Mouse (Mus musculus) thymus, postnatal 0 days (tissue): ENCODE data around the gene Map1b. TPM values are rescaled to one million over a fixed set of nuclear protein-coding genes. Genes with fewer than 3 reads are reported as not detected.
A peak's percentile ranks its signal among the peaks of the same experiment; 100 is the strongest.

Experiments
- DNase-seq: peaks from one replicate; pipeline ENCODE4 v3.0.0-alpha.2; 2015; ENCODE audit warnings: low spot score
- polyA plus RNA-seq: library from polyadenylated mRNA; unstranded; fragments of >200 nt; fragmentation: Nextera tagmentation; extraction: Ambion mirVana; gene quantifications from 2 replicates; pipeline ENCODE4 v1.2.1, GENCODE M21; 2015

The Map1b gene
- polyA plus RNA-seq, 1 experiment from 2014 or later, result 5.8 TPM

DNA sequence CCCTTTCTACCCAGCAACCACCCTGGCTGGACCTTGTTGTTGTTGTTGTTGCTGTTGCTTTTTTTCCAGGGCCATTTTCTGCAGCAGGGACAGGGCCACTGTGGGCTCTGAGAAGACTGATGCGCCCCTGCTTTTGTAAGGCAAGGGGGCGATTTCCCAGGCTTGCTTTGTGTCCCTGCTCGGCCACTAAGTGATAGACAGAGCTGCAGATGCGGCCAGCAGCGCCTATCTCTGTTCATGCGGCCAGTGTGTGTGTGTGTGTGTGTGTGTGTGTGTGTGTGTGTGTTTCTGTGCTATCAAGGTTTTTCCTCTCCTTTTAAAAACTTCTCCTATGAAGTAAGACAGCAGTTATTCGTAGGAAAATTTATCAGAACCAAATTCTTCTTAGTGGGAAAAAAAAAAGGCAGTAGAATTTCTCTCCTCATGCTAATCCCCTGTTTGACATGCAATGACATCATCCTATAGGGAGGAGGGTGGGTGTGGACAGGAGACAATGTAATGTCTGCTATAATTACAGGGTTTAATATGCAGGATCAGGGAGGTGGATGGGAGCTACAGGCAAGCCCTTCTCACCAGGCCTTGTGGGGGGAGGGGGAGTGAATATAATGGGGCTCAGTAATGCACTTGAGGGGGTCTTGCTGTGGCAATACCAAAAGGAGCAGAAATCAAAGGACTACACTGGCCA is 23.6 kb downstream of the Map1b start:
- DNase-seq, result no peak

DNA sequence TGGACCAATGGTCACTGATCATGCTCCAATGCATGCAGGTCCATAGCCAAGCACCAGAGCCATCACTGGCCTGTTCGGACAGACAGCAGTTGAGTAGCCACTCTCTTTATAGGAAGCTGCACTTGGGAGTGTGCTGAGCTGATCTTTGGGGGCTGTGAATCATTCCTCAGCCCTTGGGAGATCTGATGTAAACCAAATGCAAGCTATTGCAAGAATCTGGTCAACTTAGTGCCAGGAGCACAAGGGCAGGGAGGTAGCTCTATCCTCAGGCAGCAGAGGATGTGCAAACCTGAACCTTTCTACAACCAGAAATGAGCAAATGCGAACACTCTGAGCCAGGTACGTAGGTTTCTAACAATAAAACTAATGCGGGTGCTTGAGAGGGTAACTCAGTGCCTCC is 26.3 kb downstream of the Map1b start:
- no peak for DNase-seq

DNA sequence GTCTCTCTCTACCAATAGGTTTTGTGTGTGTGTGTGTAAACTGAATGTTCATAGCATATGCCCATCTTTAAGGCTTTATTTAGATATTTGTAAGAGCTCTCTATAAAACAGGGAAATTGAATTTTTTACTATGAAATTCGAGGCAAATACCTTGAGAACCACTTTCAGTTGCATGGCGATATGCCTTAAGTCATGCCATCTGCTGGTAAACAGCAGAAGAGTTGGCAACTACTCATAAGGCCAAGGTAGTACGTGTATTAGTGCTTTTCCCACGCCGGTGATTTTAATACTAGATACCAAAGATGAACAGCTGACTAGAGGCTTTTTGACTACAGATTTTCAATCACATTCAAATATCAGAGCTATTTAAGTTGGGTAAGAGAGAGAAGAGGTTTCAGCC is 27.2 kb downstream of the Map1b start:
- no peak for DNase-seq

DNA sequence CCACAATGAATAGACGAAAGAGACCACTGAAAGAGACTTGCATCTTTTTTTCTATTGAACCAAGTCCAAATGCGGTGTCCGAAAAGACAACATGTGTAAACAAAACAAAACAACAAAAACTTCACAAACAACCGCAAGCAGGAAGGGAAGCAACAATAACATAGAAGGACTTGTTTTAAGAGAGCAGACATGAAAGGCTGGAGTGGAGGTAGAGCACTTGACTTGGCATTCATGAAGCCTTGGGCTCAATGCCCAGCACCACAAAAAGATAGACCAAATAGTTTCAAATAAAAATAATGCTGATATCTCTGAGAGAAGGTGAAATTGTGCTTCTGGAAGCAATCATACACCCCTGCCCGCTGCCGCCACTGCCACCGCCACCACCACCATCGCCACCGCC is 30.5 kb downstream of the Map1b start:
- no peak for DNase-seq

DNA sequence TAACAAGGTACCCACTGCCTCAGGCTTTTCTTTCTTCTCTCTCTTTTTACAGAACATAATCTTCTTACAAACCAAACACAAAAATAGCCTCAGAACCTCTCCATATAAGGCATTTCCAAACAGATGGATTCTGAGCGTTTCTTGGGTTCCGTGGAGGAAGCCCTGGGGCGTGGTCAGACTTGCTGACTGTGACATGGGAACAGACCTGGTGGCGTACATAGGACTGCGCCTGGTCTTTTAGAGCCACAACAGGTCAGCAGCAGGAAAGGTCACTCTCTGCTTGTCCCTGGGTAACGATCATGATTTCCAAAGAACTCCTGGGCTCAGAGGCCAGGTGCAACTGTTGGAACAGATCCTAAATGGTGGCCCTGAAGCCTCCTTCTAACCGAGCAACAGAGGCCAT is 31.0 kb downstream of the Map1b start:
- no peak for DNase-seq

DNA sequence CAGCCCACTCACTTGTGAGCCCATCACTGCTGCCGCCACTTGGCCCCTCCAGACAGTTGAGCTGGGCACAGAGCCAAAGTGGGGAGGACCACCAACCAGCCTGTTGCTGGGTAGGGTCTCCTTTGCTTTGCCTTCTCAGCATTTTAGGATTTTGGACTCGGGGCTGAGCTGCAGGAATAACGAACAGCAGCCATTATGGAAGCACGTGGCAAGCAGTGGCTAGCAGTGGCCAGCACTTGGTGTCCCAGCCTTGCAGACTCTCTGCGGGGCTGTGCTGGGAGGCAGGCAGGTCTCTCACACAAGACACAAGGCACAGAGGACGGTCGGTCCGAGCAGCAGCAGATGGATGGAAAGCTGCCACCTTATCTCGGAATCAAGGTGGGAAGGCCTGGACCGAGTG is 31.4 kb downstream of the Map1b start:
- no peak for DNase-seq

DNA sequence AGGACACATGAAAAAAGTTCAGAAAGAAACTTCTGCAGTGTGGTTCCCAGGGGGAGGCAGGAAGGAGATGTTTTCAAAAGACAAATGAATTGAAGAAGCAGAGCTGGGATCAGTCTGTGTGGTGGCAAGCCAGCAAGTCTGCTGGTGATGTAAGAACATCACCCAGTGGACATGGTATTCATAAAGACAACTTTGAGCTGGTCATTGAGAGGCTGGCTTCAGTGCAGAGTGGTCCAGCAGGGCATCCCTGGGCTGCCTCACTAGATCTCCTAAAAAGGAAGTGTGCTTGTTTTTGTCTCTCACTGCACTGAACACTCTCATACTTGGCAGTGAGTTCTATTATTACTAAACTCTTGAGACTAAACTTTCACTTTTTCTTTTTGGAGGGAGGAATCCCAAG is 32.9 kb downstream of the Map1b start:
- no peak for DNase-seq

DNA sequence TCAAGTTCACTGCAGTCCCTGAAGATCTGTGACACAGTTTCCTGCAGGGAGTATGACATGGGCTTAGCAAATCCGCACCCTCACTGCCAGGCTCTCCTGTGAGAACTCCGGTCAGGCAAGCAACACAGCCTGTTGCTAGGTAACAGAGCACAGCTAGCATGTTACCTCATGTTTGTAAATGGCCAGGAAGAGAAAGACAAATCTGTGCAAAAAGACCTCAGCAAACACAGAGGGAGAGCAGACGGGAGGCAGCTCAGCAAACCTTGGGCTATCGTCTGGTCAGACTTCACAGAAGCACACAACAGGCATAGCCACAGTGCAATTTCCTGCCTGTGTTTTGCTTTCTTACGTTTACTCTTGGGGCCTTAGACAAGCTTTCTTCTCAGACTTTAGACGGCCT is 40.9 kb downstream of the Map1b start:
- peak; percentile 40 for DNase-seq

DNA sequence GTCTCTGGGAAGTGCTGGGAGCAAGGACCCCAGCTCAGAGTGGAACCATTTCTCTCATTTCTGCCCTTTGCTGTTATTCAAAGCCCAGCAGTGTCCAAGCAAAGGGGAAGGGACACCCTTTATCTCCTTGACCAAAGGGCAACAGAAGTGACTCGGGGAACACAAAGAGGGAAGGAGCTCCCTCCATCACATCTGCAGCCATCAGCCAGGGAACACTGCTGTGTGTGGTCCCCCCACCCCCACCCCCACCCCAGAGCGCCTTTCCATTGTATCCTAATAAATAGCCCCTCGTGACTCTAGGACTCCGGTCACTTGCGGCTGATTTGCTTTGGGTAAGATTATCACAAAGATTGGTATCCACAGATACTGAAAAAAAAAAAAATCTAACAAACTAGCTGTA is 41.3 kb downstream of the Map1b start:
- no peak for DNase-seq

DNA sequence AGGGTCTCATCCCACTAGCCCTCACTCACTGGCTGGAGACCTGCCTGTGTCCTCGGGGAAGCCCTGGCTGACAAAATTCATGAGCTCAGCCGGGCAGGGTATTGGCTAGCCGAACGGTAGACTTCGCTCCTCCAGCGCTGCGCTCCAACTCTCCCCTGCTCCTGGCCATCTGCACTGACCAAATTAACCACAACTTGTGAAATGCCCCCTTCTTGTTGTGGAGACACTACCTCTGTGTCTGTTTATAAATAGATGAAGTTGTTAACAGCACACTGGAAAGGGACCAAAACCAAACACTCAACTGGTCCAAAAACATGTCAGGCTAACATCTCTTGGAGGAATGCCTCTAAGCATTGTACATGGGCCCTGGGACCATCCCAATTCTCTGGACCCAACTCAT is 42.2 kb downstream of the Map1b start:
- DNase-seq, result no peak

DNA sequence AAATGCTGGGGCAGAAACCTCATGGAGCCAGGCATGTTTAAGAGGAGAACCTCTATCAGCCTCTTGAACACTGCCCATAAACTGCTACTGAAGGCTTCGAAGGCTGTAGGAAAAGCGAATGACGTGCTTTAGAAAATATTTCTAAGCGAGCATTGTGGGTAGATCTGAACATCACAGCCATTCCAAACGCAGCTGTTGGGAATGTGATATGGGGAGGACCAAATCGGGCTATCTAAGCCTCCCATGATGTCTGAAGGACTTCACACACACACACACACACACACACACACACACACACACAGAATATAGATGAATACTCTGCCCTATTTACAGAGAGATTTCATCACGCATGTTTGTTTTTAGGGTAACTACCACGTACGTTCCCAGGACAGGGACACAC is 44.3 kb downstream of the Map1b start:
- no peak for DNase-seq

DNA sequence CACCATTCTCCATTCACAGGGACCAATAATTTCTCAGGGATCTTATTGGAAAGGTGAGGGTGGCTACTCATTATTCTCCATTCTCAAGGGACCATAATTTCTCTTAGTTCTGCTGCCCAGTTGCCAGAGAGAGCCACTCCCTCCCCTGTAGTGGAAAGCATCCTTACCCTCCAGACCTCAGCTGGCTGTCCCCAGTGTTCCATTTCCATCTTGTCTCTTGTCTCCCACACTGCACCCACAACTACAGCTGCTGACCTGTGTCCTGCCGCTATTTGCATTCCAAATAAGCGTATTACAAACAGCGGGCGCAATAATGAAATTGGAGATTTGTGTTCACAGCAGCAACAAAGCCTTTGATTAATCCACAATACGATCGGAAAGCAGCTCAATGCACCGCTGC is 46.3 kb downstream of the Map1b start:
- DNase-seq, result no peak

DNA sequence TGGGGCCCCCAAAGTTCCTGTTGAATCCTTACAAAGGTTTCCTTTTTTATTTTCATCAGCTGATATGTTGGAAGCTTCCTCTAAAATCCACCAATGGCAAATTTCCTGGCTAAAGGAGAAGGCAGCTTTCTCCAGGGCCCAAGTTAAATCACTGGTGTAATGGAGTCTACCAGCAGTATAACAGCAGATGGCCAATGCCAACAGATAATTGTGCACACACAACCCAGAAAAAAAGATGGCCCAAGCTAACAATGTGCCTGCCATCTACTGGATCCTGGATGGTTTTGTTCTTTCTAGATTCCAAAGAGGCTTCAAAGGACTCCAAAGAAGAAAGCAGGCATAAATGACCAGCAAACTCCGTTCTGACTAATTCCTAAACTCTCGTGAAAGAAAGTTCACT is 48.1 kb downstream of the Map1b start:
- no peak for DNase-seq

DNA sequence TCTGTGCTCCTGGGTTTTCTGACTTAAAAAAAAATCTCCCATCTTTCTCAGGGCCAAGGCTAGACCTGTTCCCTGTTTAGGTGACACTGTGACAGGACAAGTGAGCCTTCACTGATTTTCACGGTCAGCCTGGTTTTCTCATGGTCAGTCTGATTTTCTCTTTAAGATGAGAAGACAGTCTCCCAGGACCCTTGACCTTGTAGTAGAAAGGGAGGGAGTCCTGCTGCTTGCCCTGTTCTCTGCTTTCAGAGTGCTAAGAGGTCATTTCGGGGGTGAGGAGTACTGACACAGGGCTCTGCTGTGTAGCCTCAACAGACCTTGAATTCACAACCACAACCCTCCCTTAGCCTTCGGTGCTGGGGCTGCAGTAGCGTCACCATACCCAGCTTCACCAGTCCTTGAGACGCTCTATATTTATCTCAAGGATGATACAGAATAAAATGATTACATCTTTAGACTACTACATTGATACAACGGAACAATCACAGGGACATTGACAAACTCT is 49.5 kb downstream of the Map1b start:
- DNase-seq, result no peak

DNA sequence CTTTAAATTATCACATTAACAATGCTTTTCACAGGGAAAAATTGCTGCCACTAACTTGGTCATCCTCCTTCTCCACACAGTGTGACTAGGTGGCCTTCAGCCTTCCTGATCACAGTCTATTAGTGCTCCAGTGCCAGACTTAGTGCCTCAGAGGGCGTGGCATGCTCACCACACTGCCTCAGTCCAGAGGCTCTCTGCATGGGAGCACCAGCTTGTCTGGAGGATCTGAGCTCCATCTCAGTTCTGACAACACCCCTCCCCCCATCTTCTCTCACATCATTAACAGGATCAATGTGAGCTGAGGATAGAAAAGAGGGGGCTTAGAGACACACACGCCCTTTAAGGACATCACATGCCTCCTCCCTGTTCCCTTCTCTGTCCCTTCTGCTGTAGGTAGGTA is 50.3 kb downstream of the Map1b start:
- DNase-seq, result no peak

DNA sequence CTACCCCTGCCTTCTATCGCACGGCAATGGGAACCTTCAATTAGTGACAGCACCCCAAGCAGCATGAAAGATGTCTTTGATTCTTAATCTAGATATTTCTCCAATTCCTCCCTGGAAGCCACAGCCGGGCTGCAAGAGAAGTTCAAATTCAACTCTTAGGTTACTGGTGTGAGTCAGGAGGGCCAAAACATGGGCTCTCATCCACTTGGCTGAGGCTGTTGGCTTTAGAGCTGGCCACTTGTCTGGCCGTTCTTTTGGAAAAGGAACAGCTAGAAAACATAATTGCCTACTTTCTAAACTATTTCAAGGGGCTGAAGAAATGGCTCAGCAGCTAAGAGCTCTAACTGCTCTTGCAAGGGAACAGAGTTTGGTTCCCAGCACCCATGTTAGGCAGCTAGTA is 51.8 kb downstream of the Map1b start:
- no peak for DNase-seq

DNA sequence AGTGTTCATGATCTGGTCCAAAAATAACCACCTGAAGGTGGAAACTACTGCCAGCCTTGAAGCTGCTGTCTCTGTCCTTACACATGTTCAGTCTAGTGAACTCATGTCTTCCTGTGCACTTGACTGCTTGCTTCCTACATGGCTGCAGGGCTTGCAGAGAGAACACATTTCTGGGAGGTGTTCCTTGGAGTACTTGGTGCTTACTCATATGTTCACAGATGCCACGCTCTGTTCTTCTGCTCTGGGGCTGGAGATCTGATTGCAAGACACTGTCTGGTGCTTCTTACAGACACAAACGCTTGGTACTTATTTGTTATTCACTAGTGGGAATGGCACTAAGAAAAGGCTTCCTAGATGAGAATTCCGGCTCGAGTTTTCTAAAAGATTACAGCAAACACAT is 54.5 kb downstream of the Map1b start:
- no peak for DNase-seq

DNA sequence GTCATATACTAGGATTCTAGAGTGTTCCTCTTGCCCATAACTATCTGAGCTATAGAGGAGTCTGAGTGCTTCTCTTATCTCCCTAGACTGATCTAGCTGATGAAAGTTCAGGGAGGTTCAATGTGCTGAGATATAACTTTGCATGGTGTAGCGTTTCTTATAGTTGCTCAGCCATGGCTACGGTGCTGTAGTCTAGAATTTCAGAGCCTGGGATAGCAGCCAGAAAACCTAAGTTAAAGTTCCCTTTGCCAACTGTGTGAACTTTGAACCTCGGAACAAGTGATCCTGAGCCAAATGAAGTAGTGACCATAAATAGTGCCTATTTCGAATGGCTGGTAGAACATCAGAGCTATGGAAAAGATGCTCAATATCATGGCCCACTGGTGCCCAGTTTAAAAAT is 56.7 kb downstream of the Map1b start:
- no peak for DNase-seq

DNA sequence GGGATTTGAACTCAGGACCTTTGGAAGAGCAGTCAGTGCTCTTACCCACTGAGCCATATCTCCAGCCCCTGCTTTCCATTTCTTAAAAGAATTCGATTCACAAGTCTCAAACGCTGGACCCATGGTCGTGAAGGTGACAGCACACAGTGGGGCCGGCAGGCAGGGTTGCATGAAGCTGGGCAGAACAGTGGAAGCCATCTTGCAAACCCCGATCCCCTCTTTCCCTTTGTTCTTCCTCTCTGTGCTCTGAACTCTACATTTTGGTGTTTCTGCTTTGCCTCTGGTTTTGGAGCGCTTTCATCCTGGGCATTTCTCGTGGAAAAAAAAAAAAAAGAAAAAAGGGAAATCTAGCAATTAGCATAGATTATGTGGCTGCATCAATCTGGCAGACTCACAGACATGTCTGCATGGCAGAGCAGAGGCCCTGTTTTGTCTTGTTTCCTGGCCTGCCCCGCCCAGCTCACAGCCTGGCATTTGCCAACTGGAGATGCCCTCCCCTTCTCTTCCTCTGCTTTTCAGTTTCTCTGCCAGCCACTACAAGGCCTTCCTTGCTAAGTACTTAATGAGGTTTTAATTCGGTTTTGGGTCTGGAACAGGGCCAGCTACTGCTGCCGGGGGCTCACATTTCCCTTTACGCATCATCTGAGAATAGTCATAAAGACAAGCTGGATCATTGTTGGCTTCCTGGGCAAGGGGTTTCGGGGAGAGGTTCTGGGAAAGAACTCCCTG is 57.5 kb downstream of the Map1b start:
- no peak for DNase-seq

DNA sequence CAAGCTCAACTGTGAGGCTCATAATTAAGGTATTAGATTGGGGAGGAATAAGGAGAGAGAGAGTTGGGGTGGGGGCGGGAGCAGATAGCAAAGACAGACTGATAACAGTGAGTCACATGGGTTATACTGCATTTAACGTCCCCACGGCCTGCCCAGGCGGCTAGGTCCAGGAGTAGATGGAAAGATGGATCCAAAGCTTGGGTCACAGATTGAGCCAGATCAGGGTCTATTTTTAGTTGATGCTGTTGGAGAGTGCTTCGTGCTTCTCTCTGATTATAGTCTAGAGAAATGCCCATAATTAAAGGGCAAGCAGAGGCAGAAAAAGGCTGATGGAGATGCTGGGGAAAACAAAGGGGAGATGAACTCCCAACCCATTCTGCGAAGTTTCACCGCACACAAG is 61.4 kb downstream of the Map1b start:
- DNase-seq, result no peak

DNA sequence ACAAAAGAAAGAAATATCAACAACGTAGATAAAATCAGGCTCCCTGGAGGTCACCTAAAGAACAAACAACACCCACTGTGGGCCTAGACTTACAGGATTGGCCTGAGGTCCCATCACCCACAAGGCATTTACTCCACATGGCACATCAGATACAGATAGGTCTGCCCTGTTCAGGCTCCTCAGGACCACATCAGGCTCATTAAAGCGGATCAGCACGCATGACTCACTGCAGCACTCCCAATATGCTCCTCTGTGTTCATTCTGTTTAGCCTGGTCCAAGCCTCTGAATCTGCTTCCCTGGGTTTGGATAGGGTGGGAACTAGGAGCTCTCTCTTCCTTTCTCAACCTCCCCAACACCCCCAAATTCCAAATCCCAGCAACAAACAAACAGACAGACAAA is 63.9 kb downstream of the Map1b start:
- DNase-seq, result no peak

DNA sequence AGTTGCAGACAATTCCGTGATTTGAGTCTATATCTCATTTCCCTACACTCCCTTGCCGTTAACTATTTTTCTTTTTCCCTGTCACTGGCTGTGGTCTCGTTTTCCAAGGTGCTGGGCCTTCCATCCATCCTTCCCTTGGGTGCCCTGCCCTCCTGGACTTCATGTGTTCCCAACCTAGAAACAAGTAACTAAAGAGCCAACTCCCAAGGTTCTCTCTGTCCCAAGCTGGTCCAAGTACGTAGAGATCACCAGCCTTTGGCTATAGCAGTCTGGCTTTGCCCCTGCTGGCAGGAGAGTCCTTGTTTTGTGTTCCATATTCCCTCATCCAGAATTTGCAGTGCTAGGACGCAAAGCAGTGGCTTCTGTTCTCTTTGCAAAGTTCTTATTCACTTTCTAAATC is 65.1 kb downstream of the Map1b start:
- DNase-seq, result no peak

DNA sequence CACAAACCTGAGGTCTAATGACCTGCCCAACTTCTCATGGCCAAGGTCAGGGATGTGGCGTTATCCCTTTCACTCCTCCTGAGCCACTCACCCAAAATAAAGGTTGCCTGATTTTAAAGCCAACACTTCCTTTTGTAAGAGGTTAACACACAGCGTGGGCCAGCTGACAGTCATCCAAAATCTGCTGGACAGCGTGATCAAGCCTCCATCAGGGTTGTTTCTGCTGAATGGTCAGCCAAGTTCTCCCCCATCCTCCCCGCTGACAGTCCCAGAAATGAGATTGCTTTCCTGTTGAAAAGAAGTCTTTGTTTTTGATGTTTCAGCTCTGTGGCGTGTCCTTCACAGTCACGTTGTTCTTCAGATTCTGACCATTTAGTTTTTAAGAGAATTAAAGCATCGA is 65.6 kb downstream of the Map1b start:
- no peak for DNase-seq
